Mouse (Mus musculus) retina, embryonic 14.5 days (tissue): ENCODE measurements around the gene Chn2.

Source experiments
- DNase-seq: peaks from one replicate; pipeline ENCODE4 v3.0.0-alpha.2; 2015; ENCODE audit warnings: low spot score

Gene Chn2

GRCm38 (mm10) chr6:54200031-54200722 lies 160.8 kb downstream of the Chn2 start:
- DNase-seq: no peak

GRCm38 (mm10) chr6:54202311-54203020 lies 163.1 kb downstream of the Chn2 start:
- no peak for DNase-seq

- DNase-seq: no peak
These were observed 164.0 kb downstream of the Chn2 start for GRCm38 (mm10) chr6:54203316-54203715.

GRCm38 (mm10) chr6:54203926-54204325 lies 164.6 kb downstream of the Chn2 start:
- DNase-seq: no peak

- peak; percentile 29 for DNase-seq
These were observed 165.6 kb downstream of the Chn2 start for GRCm38 (mm10) chr6:54204931-54205330.

GRCm38 (mm10) chr6:54205471-54205870 lies 166.1 kb downstream of the Chn2 start:
- DNase-seq: no peak

GRCm38 (mm10) chr6:54206221-54206738 lies 166.9 kb downstream of the Chn2 start:
- no peak for DNase-seq

GRCm38 (mm10) chr6:54208786-54209185 lies 169.4 kb downstream of the Chn2 start:
- DNase-seq: no peak

GRCm38 (mm10) chr6:54210971-54211370 lies 171.6 kb downstream of the Chn2 start:
- DNase-seq: peak; percentile 10

- no peak for DNase-seq
These were observed 172.6 kb downstream of the Chn2 start for GRCm38 (mm10) chr6:54211939-54212338.

- no peak for DNase-seq
These were observed 174.4 kb downstream of the Chn2 start for GRCm38 (mm10) chr6:54213743-54214142.

GRCm38 (mm10) chr6:54215636-54216035 lies 176.3 kb downstream of the Chn2 start:
- no peak for DNase-seq

- no peak for DNase-seq
These were observed 177.2 kb downstream of the Chn2 start for GRCm38 (mm10) chr6:54216512-54216911.

- DNase-seq: no peak
These were observed 180.8 kb downstream of the Chn2 start for GRCm38 (mm10) chr6:54220124-54220523.

- no peak for DNase-seq
These were observed 184.2 kb downstream of the Chn2 start for GRCm38 (mm10) chr6:54223529-54223928.

GRCm38 (mm10) chr6:54224325-54224724 lies 185.0 kb downstream of the Chn2 start:
- no peak for DNase-seq

- DNase-seq: peak; percentile 17
These were observed 186.0 kb downstream of the Chn2 start for GRCm38 (mm10) chr6:54225327-54225726.

GRCm38 (mm10) chr6:54227061-54227460 lies 187.7 kb downstream of the Chn2 start:
- DNase-seq: no peak

- no peak for DNase-seq
These were observed 189.1 kb downstream of the Chn2 start for GRCm38 (mm10) chr6:54228421-54228820.

- DNase-seq: peak; percentile 79
These were observed 189.5 kb downstream of the Chn2 start for GRCm38 (mm10) chr6:54228874-54229273.

- DNase-seq: no peak
These were observed 192.6 kb downstream of the Chn2 start for GRCm38 (mm10) chr6:54231769-54232558.

GRCm38 (mm10) chr6:54236441-54236840 lies 197.1 kb downstream of the Chn2 start:
- DNase-seq: no peak

GRCm38 (mm10) chr6:54241761-54242160 lies 202.4 kb downstream of the Chn2 start:
- DNase-seq: no peak
